Mouse (Mus musculus): ENCODE results near the gene Gm8994.
"Not testable (repeated sequence)": the region's sequence is repeated elsewhere in the genome, so short reads cannot be mapped to it uniquely, and the experiment has no call there.

Gene Gm8994

GRCm38 (mm10) chr6:136327239-136327638 lies at the start of gene Gm8994:
Gene Gm8994 (plus strand): TSS chr6:136327539.
- DNase-seq (ENCODE audit: low spot score), result not testable (repeated sequence)

DNA sequence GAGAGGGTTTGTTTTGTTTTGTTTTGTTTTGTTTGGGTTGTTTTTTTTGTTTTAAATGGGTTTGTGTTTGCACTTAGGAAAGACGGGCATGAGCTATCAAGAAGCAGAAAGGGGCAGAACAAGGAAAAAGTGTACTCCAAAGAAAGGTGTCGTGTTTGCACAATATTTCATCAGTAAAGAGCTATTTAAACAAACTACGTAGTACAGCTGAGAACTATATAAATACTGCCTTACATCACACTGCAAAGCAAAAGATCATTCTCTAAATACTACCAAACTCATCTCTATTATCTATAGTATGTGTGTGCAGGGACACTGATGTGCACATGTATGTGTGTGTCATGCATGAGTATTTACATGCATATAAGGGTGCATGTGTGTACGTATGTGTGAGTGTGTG lies 49.7 kb upstream of the Gm8994 start:
- DNase-seq (ENCODE audit: low spot score), result no peak

- DNase-seq (ENCODE audit: low spot score), result no peak
Observed at GRCm38 (mm10) chr6:136284565-136284964, 42.8 kb upstream of the Gm8994 start.

DNA sequence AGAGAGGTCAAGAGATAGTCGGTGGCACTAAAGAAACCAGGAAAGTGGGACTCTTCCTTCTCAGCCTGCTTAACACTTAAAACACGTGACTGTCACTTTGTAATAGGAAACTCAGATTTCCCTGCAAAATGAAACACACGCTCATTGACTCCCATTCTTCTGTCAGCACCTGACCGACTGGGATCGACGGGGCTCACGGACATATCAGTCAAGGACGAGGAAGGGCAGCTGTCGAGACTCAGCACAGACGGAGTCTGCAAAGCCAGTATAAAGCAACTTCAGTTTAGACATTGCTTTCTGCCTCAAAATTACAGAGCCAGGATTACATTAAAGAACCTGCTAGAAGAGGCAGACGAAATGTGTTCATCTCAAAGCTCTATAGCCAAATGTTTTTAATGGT lies 41.2 kb upstream of the Gm8994 start:
- DNase-seq (ENCODE audit: low spot score), result no peak

GRCm38 (mm10) chr6:136286589-136286988 lies 40.8 kb upstream of the Gm8994 start:
- DNase-seq (ENCODE audit: low spot score), result no peak

GRCm38 (mm10) chr6:136291424-136291823 lies 35.9 kb upstream of the Gm8994 start:
- DNase-seq (ENCODE audit: low spot score), result no peak

DNA sequence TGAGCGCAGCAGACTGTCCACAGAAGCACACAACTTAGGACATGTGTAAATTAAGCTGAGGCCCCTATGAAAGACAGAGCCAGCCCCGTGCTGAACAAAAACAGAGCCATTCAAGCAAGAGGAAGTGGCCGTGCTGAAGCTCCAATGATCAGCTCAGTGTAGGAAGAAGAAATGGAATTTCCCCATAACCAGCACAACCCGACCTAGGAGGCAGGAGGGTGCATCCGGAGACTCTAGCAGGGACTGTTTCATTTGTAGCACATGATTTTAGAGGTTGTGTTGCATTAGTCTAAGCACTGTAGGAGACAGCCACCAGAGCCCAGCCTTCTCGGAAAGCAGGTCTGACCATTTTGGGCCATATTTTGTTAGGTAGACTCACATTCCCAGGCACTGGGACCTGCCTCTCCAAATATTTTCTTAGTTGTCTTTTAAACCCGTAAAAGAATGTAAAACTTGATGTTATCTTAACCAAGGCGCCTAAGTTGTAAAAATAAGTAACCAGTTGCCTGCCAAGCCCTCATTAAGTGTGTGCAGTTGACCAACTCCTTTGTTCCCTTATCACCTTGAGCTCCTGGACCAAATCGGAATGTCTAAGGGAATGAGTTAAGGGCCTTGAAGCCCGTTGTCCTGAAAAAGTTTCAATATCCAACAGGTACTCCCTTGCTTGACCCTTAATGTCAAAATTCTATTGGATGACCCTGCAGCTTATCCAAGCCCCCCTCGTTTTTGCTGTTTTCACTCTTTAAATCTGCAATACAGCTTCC lies 35.2 kb upstream of the Gm8994 start:
- DNase-seq (ENCODE audit: low spot score), result peak; percentile 36

DNA sequence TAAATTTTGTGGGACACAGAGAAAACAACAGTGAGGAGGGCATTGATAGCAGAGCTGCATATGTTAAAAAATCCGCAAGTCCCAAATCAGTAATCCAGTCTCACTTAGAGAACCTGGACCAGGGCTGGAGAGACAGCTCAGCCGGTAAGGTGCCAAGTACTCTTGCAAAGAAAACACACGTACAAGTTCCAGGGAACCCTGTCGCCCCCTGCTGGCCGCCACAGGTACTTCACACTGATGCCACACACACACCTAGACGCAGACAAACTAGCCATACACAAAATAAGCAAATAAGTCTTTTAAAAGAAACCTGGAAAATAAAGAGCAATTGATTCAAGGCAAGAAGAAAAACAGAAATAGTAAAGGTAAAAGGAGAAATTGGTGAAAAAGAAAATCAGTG lies 33.6 kb upstream of the Gm8994 start:
- no peak for DNase-seq (ENCODE audit: low spot score)

- no peak for DNase-seq (ENCODE audit: low spot score)
Observed at GRCm38 (mm10) chr6:136295821-136296220, 31.5 kb upstream of the Gm8994 start.

GRCm38 (mm10) chr6:136296251-136296650 lies 31.1 kb upstream of the Gm8994 start:
- DNase-seq (ENCODE audit: low spot score), result no peak

GRCm38 (mm10) chr6:136303514-136303913 lies 23.8 kb upstream of the Gm8994 start:
- no peak for DNase-seq (ENCODE audit: low spot score)

DNA sequence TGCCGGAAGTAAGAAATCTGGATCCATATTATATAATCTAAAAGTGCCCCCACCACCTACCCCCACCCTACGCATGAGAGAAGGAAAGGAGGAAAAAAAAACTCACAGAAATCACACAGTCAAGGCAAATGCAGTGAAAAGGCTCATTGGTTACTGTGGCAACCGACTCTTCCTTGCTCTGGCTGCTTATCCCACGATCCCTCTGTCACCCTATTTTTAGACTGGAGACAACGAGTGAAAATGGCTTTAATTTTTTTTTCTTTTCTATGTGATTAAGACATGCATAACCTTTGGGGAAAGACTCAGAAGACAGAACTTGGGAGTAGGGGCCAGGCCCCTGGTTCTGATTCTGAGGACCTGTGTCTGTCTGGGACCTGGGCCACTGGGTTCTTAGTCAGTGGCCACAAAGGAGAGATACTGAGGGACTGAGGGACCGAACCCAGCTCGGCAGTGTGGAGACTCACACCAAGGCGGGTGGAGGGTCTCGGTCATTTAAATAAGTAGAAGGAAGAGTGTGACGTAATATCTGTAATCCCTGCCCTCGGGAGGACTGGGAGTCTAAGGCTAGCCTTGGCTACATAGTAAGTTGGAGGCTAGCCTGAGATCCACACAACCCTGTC lies 22.9 kb upstream of the Gm8994 start:
- DNase-seq (ENCODE audit: low spot score), result no peak

DNA sequence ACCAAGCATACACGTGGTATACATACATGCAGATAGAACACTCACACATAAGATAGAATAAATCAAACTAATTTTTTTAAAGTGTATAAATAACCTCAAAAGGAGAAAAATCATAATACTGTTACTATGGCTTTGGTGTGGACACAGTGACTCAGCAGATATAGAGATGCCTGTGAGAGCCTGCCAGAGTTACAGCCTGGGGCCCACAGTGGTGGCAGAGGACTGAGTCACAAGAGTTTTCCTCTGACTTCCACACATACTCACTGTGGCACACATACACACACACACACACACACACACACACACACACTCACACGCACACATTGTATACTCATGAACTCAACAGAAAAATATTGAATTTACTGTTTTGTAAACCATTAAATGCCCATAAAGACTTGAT lies 17.9 kb upstream of the Gm8994 start:
- DNase-seq (ENCODE audit: low spot score), result no peak

DNA sequence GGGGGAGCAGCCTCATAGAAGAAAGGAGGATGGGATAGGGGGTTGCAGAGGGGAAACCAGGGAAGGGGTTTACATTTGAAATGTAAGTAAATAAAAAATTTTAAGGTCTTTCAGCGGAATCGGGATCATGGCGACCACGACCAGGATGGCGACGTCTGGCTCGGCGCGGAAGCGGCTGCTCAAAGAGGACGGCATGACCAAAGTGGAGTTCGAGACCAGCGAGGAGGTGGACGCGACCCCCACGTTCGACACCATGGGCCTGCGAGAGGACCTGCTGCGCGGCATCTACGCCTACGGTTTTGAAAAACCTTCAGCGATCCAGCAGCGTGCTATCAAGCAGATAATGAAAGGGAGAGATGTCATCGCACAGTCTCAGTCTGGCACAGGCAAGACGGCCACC lies 1.1 kb downstream of the Gm8994 start:
- not testable (repeated sequence) for DNase-seq (ENCODE audit: low spot score)

- no peak for DNase-seq (ENCODE audit: low spot score)
Observed at GRCm38 (mm10) chr6:136340669-136341068, 13.3 kb downstream of the Gm8994 start.

- DNase-seq (ENCODE audit: low spot score), result no peak
Observed at GRCm38 (mm10) chr6:136341093-136341492, 13.8 kb downstream of the Gm8994 start.

DNA sequence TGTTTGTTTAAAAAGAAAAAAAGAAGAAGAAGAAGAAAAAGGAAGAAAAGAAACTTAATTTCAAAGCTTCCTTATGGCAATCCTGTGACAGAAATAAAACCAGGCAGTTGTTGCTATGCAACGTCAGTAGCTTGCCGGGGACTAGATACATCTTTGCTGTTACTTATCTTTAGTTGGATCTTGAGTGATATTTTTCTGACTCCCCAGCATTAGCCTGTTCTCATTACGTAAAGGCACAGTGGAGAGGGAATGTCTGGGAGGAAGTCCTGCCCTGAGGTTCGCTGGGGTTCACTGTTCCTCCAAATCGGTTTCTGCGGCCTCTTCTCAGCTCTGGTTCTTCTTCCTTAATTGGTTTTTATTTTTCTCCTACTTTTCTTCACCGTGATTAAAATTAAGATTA lies 16.5 kb downstream of the Gm8994 start:
- no peak for DNase-seq (ENCODE audit: low spot score)

- no peak for DNase-seq (ENCODE audit: low spot score)
Observed at GRCm38 (mm10) chr6:136345034-136345433, 17.7 kb downstream of the Gm8994 start.

DNA sequence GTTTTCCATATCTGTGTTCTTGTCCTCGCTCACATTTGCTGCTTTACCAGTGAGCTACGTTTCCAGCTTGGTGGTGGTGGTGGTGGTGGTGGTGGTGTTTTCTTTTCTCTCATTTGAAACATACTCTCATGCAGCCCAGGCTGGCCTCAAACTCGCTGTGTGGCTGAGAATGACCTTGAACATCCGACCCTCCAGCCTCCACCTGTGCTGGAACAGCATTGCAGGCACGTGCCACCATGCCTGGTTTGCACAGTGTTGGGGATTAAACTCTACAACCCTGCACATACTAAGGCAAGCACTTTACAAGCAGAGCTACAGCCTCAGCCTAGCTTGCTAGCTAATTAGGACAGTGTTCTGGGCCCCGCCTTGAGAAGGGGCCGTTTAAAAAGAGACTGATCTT lies 18.3 kb downstream of the Gm8994 start:
- DNase-seq (ENCODE audit: low spot score), result no peak

- no peak for DNase-seq (ENCODE audit: low spot score)
Observed at GRCm38 (mm10) chr6:136347053-136347452, 19.7 kb downstream of the Gm8994 start.

DNA sequence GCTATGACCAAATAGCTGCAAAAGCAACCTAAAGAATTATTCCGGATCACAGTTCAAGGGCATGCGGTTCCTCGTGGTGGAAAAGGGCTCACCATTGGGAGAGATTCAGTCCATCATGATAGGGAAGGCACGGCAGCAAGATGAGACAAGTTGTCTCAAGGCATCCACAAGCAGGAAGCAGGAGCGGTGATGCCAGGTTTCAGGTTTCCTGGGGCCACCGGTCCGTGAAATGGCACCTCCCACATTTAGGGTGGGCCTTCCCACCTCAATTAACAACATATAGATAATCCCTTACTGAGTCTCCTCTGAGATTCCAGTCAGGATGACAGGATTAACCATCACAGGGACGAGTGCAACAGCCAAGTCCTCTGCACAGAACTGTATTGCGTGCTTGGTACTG lies 20.3 kb downstream of the Gm8994 start:
- DNase-seq (ENCODE audit: low spot score), result no peak

DNA sequence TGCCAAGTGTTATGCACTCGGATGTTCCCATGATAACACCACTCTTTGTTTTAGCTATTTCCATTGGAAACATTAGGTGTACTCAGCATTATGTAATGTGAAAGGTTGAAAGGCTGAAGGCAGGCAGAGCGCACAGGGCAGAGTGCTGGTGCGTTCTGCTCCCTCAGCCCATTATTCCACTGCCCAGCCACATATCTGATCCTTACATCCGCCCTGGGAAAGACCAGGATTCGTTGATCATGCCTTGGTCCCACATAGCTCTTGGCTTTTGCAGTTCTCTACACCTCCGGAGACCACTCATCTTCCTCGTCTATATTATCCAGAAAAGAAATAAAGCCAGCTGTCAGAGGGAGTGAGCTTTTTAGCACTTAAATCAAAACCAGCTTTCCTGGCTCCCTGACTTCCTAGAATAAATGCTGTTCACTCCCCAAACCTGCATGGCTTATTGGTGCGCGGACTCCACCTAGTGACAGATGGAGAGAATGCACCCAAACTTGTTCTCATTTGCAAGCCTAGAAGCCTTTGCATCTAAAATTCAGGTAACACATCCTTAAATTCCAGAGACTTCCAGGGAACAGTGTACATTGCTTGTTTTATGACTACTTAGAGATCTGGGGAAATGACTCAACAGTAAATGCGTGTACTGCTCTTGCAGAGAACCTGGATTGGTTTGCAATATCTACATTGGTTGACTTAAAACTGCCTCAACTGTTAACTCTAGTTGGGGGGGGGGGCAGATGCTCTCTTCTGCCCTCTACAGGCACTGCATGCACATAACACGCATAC lies 26.3 kb downstream of the Gm8994 start:
- DNase-seq (ENCODE audit: low spot score), result peak; percentile 54

DNA sequence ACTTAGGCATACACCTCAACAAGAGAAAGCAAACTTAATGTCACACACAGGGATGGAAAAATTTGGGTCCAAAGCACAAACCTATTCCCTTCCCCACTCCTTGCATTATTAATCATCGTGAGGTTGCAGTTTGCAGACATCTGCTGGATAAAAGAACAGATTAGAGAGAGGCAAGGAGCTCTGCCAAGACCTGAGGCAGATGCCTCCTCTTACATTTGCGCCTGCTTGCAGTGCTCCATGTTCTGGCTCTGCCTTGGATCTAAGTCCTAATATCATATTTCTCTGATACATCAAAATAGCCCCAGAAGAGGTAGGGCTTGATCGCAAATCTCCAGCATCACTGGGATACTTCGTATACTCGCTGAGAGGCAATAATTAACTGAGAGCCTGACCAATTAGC lies 31.1 kb downstream of the Gm8994 start:
- no peak for DNase-seq (ENCODE audit: low spot score)
